Mouse (Mus musculus) heart, embryonic 11.5 days (tissue): ENCODE data around the gene Hoxa7. TPM values are rescaled to one million over a fixed set of nuclear protein-coding genes. Genes with fewer than 3 reads are reported as not detected.

Experiments
- ATAC-seq: fragments of 200-750 bp; cut with Nextera tagmentation; replicated peaks from 2 replicates; pipeline ENCODE4 v1.8.0; 2017; ENCODE audit warnings: moderate library complexity; ENCODE audit not compliant: insufficient number of reproducible peaks, low FRiP score, low TSS enrichment
- H3K27ac ChIP-seq: fragments of 300-500 bp; sonication (generic); 2 replicates; pipeline ENCODE4 v1.5.1; 2014; ENCODE audit warnings: mild to moderate bottlenecking, low read depth, low read length
- H3K27me3 ChIP-seq: fragments of 300-500 bp; sonication (generic); 2 replicates; pipeline ENCODE4 v1.6.1; 2014; ENCODE audit warnings: mild to moderate bottlenecking, low read length, mixed read lengths; ENCODE audit not compliant: control insufficient read depth, insufficient read depth
- H3K36me3 ChIP-seq: fragments of 300-500 bp; sonication (generic); 2 replicates; pipeline ENCODE4 v1.6.1; 2014; ENCODE audit warnings: mild to moderate bottlenecking, low read length, moderate library complexity, mixed read lengths; ENCODE audit not compliant: control insufficient read depth, insufficient read depth
- H3K4me1 ChIP-seq: fragments of 300-500 bp; sonication (generic); 2 replicates; pipeline ENCODE4 v1.6.1; 2014; ENCODE audit warnings: low read length; ENCODE audit not compliant: control insufficient read depth, insufficient read depth
- H3K4me2 ChIP-seq: fragments of 300-500 bp; sonication (generic); 2 replicates; pipeline ENCODE4 v1.6.1; 2014; ENCODE audit warnings: mild to moderate bottlenecking, moderate library complexity
- H3K4me3 ChIP-seq: fragments of 300-500 bp; sonication (generic); 2 replicates; pipeline ENCODE4 v1.5.1; 2014; ENCODE audit warnings: low read depth, low read length
- H3K9ac ChIP-seq: fragments of 300-500 bp; sonication (generic); 2 replicates; pipeline ENCODE4 v1.6.1; 2014; ENCODE audit warnings: mild to moderate bottlenecking, low read depth, low read length, moderate library complexity
- H3K9me3 ChIP-seq: fragments of 300-500 bp; sonication (generic); replicated peaks from 2 replicates; pipeline ENCODE4 v1.6.1; 2016; ENCODE audit warnings: low read length; ENCODE audit not compliant: control insufficient read depth
- WGBS: fragments of 180-500 bp; shearing (Covaris S2); extraction: QIAGEN DNeasy Blood & Tissue Kit; methylation state at CpG from one replicate; pipeline ENCODE4 v1.1.7; 2014; ENCODE audit not compliant: insufficient replicate concordance; 5-methylcytosine and 5-hydroxymethylcytosine counted together
- polyA plus RNA-seq: library from polyadenylated mRNA; unstranded; fragments of >200 nt; fragmentation: Nextera tagmentation; extraction: Ambion mirVana; gene quantifications from 2 replicates; pipeline ENCODE4 v1.2.1, GENCODE M21; 2014

Gene Hoxa7
- 0.49 TPM in 2 replicates for polyA plus RNA-seq

DNA sequence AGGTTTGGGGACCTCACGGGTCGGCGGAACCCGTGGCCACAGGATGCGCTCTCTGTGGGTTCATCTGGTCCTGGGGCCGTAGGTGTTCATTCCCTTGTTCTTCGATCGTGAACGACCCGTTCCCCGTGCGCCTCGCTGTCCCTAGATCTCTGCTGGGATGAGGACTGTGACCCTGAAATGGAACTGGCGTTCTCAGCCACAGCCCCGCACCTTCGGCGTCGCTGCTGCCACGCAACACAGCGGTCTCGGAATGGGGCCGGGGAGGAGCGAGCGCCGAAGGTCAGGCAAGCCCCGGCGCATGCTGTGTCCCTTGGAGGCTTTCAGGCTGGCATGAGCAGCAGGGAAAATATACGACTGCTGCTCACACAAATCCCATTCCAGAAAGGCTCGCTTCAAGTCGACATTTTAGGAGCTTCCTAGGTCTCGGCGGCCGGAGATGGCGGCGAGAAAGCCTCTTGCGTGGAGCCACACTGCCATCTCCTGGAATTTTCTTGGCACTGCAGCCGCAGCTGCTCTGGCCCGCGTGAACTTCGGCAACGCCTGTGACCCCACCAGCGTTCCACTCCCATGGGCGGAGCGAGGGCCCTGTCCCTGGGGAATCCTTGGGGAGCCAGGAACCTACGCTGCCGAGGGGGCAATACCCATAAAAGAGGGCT is at the start of gene Hoxa7:
Gene Hoxa7, minus strand, starts transcription at position 518 of the 656 bp plus-strand sequence.
- H3K27ac ChIP-seq, result no peak within 1 kb of the TSS
- no peaks in the 10 kb centered on the region for H3K36me3 ChIP-seq
- H3K4me2 ChIP-seq, result peak within 1 kb of the TSS; percentile 89
- no peaks in the 10 kb centered on the region for H3K9me3 ChIP-seq
- peaks cover 100% of the 10 kb centered on the region for H3K27me3 ChIP-seq
- peak within 1 kb of the TSS; percentile 57 for H3K4me3 ChIP-seq
- peaks cover 9% of the 10 kb centered on the region; the same call in 1 of the 2 replicates for H3K4me1 ChIP-seq
- WGBS, result 2% methylated on average over 46 of the region's 46 CpGs
- no peak within 1 kb of the TSS for H3K9ac ChIP-seq
- ATAC-seq, result 0 out of 2 replicates have a peak, but pooled peaks have one; percentile 7

- no peak for ATAC-seq
- Histone ChIP-seq H3K36me3 (no peaks in the 10 kb centered on the region), H3K9me3 (no peaks in the 10 kb centered on the region), H3K4me1 (peaks cover 7% of the 10 kb centered on the region), H3K4me2 (no peak overlapping the region), H3K9ac (no peak overlapping the region), H3K27ac (no peak overlapping the region), H3K4me3 (no peak overlapping the region), H3K27me3 (peaks cover 92% of the 10 kb centered on the region)
- 7% methylated on average over 23 of the region's 23 CpGs for WGBS
Observed at GRCm38 (mm10) chr6:52270494-52271480, 49.1 kb upstream of the Hoxa7 start.

- H3K36me3 ChIP-seq, result no peaks in the 10 kb centered on the region
- H3K27ac ChIP-seq, result no peak overlapping the region
- ATAC-seq, result no peak
- H3K9me3 ChIP-seq, result no peaks in the 10 kb centered on the region
- H3K4me3 ChIP-seq, result no peak overlapping the region
- H3K4me1 ChIP-seq, result peaks cover 4% of the 10 kb centered on the region
- H3K9ac ChIP-seq, result no peak overlapping the region
- H3K27me3 ChIP-seq, result peaks cover 94% of the 10 kb centered on the region
- no peak overlapping the region for H3K4me2 ChIP-seq
- WGBS, result 1% methylated on average over 3 of the region's 3 CpGs
Observed at GRCm38 (mm10) chr6:52268756-52269155, 47.1 kb upstream of the Hoxa7 start.

- no peak overlapping the region for H3K4me2 ChIP-seq
- no peaks in the 10 kb centered on the region; the same call in 1 of the 2 replicates for H3K4me1 ChIP-seq
- H3K9ac ChIP-seq, result no peak overlapping the region
- WGBS, result under 1% methylated on average over 7 of the region's 7 CpGs
- ATAC-seq, result no peak
- peaks cover 94% of the 10 kb centered on the region for H3K27me3 ChIP-seq
- H3K9me3 ChIP-seq, result no peaks in the 10 kb centered on the region
- no peak overlapping the region for H3K27ac ChIP-seq
- no peak overlapping the region for H3K4me3 ChIP-seq
- H3K36me3 ChIP-seq, result no peaks in the 10 kb centered on the region
Observed at GRCm38 (mm10) chr6:52268341-52268740, 46.7 kb upstream of the Hoxa7 start.

- Histone ChIP-seq H3K36me3 (no peaks in the 10 kb centered on the region), H3K4me1 (no peaks in the 10 kb centered on the region), H3K9me3 (no peaks in the 10 kb centered on the region), H3K27me3 (peaks cover 94% of the 10 kb centered on the region), H3K27ac (no peak overlapping the region), H3K9ac (no peak overlapping the region), H3K4me2 (no peak overlapping the region), H3K4me3 (no peak overlapping the region)
- ATAC-seq, result no peak
- 11% methylated on average over 3 of the region's 3 CpGs for WGBS
Observed at GRCm38 (mm10) chr6:52267691-52268090, 46.0 kb upstream of the Hoxa7 start.

GRCm38 (mm10) chr6:52267221-52267620 is 45.6 kb upstream of the Hoxa7 start:
- 22% methylated on average over 5 of the region's 5 CpGs for WGBS
- Histone ChIP-seq H3K4me2 (no peak overlapping the region), H3K27ac (no peak overlapping the region), H3K4me3 (no peak overlapping the region), H3K36me3 (no peaks in the 10 kb centered on the region), H3K9ac (no peak overlapping the region), H3K9me3 (no peaks in the 10 kb centered on the region), H3K27me3 (peaks cover 94% of the 10 kb centered on the region), H3K4me1 (no peaks in the 10 kb centered on the region)
- no peak for ATAC-seq

DNA sequence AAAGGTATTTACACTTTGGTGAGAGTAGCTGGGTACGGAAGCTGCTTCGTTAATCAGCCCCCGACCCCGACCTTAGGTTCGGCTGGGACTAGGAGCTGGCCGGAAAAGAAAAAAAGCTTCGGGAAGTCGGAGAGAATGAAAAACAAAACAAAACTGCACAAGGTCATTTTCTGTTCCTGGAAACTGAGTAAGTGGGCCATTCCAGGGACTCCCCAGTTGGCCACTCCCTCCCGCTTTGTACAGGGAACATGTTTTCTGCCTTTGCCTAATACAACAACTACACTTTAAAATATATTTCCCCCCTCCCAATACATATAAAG is 45.0 kb upstream of the Hoxa7 start:
- H3K4me3 ChIP-seq, result no peak overlapping the region

GRCm38 (mm10) chr6:52265913-52266665 is 44.4 kb upstream of the Hoxa7 start:
- H3K36me3 ChIP-seq, result no peaks in the 10 kb centered on the region
- no peak overlapping the region for H3K27ac ChIP-seq
- WGBS, result 2% methylated on average over 19 of the region's 19 CpGs
- H3K27me3 ChIP-seq, result peaks cover 96% of the 10 kb centered on the region
- H3K4me3 ChIP-seq, result no peak overlapping the region
- H3K9ac ChIP-seq, result no peak overlapping the region
- H3K9me3 ChIP-seq, result no peaks in the 10 kb centered on the region
- no peak for ATAC-seq
- H3K4me1 ChIP-seq, result no peaks in the 10 kb centered on the region; the same call in 1 of the 2 replicates
- H3K4me2 ChIP-seq, result no peak overlapping the region

More for the DNA sequence above, 45.0 kb upstream of the Hoxa7 start:
- no peak overlapping the region for H3K4me2 ChIP-seq
- no peaks in the 10 kb centered on the region for H3K36me3 ChIP-seq
- ATAC-seq, result no peak
- H3K27ac ChIP-seq, result no peak overlapping the region
- peaks cover 97% of the 10 kb centered on the region for H3K27me3 ChIP-seq
- 4% methylated on average over 9 of the region's 9 CpGs for WGBS
- H3K9ac ChIP-seq, result no peak overlapping the region
- H3K4me1 ChIP-seq, result no peaks in the 10 kb centered on the region
- H3K9me3 ChIP-seq, result no peaks in the 10 kb centered on the region
